Mouse (Mus musculus): ENCODE results near the gene Cyth1. TPM values are rescaled to one million over a fixed set of nuclear protein-coding genes. Genes with fewer than 3 reads are reported as not detected.

The Cyth1 gene
- total RNA-seq, 2 experiments from 2014 or later = 12.3 to 56.3 TPM

DNA sequence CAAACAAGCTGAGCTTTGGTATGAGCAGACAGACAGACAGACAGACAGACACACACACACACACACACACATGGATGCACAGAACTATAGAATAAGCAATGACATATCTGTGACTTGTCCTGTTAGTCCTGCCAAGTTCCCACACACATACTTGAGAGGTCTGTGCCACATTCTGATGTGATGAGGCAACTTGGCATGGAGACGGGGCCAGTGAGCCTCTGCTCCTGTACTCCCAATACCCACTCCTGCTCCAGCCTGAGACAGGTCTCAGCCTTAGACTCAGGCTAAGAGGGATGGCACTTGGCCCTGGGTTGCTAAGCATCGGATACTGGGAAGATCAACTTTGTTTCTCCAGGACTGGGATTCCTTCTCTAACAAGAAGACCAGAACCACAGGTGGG is 87.6 kb downstream of the Cyth1 start:
- no peak for ATAC-seq (replicated peaks; ENCODE audit: poor library complexity)

DNA sequence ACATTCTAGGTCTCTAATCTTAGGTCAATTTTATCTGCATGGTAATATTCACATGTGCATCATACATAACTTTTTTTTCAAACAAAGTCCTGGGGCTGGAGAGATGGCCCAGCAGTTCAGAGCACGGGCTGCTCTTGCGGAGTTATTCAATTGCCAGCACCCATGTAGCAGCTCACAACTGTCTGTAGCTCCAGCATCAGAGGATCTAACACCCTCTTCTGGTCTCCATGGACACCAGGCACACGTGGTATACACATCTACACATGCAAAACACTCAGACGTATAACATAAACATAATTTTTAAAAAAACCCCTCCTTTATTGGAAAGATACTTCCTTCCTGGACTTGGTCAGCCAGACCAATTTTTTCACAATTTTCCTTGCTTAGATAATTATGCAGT is 89.6 kb downstream of the Cyth1 start:
- no peak for ATAC-seq (replicated peaks; ENCODE audit: poor library complexity)

DNA sequence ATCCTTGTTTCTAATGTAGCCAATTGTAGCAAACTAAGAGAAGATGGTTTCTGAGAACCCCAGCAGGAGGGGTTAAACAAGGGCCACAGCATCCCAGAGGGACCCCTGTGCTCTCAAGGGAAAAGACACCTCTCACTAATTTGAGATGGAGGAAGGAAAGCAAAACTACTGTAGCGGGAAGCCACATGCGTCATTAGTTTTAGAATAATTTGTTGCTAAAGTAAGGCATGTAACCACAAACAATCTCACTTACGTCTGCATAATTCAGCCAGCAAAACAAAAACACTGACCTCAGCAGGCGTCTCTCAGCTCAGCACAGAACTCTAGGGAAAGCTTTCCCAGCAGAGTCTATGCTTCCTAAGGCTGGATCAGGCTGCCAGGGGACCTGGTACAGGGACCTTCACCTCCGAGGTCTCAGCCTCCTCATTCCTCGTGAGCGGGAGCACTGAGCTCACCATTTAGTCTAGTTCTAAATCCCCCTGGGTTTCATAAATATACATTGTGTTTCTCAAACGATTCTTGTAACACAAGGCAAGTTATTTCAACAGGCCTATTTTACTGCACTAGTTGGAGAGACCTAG is 91.8 kb downstream of the Cyth1 start:
- no peak for ATAC-seq (replicated peaks; ENCODE audit: poor library complexity)

DNA sequence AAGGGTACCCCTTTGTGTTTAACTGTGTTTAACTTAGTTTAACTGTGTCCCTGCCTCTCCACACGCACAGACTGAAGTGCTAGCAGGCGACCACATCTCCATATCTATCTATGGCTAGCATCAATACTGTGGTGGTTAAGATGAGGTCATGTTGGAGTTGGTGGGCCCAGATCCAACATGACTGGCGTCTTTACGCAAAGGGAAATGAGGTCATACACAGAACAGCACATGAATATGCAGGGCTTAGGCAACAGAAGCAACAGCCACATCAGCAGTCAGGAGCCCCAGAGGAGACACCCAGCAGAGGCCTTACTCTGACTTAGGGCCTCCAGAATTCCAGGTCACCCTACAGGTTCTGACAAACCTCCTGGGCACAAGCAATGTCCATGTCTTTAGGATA is 95.4 kb downstream of the Cyth1 start:
- ATAC-seq (replicated peaks; ENCODE audit: poor library complexity) = peak; percentile 61

DNA sequence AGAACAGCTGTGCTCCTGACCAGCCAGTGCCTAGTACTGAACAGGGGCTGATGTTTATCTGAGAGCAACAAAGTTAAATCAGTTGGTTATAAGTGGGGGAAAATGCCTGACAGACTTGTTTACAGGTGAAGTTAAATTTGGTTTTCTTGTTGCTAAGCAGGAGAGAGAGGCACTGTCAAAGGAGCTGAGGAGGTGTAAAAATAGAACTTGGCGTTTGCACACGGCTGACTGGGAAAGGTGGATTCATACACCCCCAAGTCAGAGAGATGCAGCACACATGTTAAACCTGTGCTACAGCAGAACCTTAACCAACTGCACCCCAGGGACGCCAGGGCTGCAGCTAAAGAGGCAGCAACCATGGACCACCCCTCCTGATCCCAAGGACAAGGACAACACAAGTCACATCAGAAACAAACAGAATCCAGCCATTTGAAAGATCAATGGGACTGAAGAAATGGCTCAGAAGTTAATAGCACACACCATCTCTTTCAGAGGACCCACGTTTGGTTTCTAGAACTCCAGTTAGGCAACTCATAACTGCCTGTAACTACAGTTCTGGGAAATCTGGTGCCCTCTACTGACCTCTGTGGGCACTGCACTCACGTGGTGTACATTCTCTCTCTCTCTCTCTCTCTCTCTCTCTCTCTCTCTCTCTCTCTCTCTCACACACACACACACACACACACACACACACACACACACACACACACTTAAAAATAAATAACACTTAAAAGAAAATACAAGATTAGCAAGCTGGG is 96.8 kb downstream of the Cyth1 start:
- ATAC-seq (replicated peaks; ENCODE audit: poor library complexity) = no peak

DNA sequence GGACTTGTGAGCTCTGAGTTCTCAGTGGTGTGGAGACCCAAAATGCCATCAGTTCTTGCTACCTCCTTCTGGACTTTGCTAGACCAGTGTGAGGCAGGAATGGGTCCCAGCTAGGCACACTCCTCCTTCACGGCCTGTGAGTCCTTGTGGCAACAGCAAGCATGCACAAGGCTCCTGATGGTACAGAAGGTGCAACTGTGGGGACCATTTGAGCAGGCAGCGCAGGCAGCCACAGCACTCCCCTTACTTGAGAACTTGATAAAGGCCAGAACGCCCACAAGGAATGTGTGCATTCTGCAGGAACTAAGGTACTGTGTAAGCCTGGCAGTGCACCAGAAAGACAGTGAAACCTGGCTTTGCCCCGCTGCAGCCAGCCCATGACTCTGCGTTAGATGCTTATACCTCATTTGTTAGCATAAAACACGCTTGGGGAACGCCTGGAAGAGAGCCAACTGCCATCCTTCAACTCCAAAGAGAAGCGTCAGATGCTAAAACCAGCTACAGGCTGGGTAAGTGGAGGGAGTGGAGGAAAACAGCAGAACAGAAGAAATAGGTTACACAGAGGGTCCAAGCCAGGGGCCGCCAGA is 98.2 kb downstream of the Cyth1 start:
- no peak for ATAC-seq (replicated peaks; ENCODE audit: poor library complexity)

DNA sequence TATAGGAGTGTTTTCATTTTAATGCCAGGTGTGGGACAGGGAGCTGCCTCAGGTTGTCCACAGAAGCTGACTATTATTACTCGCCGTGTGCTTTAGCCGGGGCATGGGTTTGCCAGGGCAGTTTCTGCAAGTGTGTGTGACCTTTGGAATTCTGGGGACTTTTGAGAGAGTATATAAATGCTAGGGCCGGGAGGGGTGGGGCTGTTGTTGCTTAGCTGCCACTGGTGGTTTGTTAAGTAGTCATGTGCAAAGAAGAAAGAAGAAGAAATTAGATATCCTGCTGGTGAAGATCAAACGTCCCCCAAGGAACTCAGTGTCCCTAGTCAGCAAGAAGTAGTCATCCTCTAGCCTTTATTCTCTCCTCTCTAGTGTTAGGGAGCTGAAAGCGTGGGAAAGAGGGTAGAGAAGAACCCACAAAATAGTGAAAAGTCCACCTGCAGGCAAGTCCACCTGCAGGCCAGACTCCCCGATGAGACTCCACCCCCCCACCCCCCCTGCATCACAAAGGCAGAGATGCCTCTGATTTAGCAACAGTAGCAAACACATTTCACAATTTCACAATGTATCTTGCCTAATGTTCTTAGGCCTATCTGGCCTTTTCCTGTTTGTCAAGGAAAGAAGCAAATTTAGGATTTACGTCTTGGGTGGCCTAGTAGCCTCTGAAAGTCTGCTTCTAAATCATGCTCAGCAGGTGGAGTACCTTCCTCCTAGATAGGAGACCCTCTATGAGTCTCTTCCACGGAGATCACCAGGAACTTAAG is 100.3 kb downstream of the Cyth1 start:
- 0 out of 2 replicates have a peak, but pooled peaks have one; percentile 12 for ATAC-seq (replicated peaks; ENCODE audit: poor library complexity)

DNA sequence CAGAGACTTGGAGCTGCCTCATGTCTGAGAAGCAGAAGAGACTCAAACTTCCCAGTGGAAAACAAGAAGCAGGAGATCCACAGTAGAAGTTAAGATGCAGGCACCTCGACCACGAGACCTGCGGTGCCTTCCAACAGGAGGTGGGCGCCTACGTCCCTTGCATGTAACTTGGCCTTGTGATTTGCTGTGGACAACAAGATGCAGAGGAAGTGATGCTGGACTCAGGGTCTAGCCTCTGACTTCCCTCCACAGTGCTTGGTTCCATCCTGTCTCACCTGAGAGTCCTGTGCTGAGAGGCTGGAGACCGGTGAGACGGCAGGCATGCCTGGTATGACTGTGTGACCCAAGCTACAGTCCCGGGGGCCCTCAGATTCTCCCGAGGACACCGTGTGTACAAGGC is 101.9 kb downstream of the Cyth1 start:
- ATAC-seq (replicated peaks; ENCODE audit: poor library complexity) = no peak

DNA sequence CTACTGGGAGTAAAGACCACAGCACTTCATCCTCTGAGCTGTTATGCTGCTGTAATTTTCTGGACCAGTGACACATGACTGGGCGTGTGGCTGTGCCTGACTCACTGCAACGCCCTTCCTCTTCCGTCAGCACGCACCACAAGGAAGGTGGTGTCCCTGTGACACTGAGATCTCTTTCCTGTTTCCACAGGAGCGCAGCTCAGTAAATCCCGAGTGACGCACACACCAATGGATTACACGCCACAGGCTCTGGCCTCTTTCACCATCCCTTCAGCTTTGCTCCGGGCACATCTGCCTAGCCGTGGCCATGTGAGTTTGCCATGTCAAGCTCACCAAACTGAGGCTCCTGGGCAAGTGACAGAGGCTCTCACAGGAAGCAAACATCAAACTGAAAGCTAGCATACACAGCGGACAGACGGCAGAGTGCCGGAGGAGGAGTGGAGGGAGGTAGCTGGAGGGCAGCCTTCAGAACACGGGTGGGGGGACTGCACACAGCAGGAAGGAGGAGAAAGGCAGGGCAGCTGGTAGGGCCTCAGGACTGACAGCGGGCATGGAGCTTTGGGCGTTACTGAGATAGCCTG is 102.5 kb downstream of the Cyth1 start:
- peak; percentile 93 for ATAC-seq (replicated peaks; ENCODE audit: poor library complexity)

DNA sequence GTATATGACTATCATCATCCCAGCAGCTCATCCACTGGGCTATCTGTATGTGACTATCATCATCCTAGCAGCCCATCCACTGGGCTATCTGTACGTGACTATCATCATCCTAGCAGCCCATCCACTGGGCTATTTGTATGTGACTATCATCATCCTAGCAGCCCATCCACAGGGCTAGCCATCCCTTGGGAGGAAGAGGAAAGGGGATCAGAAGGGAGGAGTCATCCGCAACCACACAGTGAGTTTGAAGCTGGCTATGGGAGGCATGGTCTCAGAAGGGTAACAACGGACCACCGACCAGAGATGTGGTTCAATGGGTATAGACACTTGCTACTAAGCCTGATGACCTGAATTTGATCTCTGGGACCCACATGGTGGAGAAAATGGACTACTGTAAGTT is 103.3 kb downstream of the Cyth1 start:
- no peak for ATAC-seq (replicated peaks; ENCODE audit: poor library complexity)

DNA sequence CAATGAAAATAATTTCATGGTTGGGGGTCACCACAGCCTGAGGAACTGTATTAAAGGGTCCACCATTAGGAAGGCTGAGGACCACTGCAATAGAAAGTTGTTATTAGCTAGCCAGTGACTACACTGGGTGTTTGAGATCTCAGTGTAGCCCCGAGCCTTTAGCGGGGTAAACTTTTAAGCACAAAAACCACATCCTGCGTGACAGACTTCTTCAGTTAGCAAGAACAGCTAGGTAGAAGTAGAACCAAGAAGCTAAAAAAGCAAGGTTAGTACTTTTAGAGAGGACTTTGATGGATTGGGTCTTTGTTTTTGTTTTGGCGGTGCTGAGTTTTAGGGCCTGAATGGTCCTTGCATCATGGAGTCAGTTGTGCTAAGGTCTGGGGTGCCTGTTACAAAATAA is 104.7 kb downstream of the Cyth1 start:
- no peak for ATAC-seq (replicated peaks; ENCODE audit: poor library complexity)

DNA sequence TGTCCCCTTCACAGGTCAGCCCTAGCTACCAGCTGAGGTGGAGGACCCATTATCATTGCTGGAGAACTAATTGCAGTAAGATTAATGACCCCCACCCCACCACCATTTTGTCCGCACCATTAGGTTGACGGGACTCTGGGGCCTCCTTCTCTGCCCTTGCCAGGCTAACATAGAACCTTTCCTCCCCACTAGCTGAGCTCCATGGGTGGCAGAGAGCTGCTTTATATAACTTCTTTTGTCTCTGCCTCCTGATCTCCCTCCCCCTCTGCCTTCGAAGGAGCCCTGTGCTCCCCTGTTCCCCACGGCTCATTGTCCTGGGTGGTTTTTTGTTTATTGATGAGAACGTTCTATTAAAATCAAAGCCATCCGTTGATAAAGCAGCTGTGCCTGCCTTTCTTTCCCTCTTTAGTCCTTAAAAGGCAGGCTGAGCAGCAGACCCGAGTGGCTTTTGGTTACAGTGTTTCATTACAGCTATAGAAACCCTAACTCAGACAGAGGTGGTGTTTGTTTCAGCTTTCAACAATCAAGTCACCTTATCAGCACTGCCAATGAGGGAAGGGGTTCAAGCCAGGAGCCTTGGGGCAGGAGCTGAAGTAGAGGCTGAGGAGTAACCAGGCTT is 105.7 kb downstream of the Cyth1 start:
- no peak for ATAC-seq (replicated peaks; ENCODE audit: poor library complexity)

DNA sequence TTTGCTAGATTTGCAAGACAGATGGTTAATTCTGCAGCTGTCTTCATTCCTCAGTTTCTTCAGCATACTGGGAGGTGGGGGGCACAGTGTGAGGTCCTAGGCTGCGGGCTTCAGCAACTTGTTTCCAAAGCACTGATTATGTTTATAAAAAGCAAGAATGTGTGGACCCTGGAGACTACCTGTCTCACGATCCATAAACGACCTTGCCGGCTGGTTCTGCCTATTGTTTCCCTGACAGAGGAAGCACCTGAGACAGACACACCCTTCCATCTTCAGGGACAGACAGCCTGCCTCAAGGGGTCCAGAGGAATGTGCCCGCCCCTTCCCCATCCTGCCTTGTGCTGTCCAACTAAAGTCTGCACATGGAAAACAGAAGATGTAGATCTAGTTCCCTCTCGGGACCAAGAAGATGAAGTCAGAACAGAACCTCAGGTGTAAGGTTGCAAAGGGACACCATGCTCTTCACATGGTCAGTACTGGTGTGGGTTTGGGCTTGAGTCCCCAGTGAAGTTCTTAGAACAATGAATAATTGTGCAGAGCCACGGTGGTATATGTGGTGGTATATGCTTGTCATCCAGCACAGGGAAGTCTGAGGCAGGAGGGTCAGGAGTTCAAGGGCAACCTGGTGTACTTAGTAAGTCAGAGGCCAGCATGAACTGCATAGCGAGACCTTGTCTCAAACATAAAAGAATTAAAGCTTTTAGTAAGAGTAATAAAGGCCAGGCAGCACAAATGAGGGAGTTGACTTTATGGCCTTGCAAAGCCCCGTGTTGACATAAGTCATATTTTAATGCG is 107.4 kb downstream of the Cyth1 start:
- ATAC-seq (replicated peaks; ENCODE audit: poor library complexity) = no peak

DNA sequence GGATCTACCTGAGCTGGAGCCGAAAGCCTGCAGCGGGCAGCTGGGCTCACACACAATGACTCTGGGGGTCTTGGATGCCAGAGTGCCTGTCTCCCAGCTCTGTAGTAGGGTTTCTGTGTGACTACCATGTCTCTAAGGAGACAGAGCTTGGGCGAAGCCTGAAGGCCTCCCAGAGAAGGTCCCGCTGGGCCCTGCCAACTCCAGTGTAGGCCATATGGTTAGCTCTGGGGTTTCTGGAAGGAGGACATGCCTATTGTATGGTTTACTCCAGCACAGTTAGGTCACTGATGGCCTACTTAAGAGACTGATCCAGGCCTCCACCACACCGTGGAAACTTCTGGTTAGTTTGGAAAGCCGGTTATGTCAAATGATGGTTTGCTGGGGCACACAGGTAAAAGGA is 110.0 kb downstream of the Cyth1 start:
- ATAC-seq (replicated peaks; ENCODE audit: poor library complexity) = no peak

DNA sequence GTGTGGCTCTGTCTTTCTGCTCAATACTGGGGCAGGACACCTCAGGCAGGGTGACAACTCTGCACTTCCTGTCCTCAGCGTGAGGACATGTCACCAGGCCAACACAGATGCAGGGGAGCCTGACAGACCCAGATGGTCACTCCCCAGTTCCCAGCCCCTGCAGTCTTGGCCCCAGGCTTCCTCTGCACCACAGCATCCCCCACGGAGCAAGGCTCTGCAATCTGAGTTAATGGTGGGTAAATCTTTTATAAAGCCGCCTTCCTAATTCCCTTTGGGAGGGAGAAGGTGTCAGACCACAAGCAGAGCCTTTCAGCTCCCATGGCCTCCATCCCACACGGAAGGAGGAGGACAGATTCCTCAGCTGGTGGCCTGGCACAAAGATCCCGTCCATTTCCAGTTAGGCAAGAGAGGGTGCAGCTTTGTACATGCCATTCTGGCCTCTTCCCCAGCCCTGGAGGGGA is 112.2 kb downstream of the Cyth1 start:
- ATAC-seq (replicated peaks; ENCODE audit: poor library complexity) = no peak

DNA sequence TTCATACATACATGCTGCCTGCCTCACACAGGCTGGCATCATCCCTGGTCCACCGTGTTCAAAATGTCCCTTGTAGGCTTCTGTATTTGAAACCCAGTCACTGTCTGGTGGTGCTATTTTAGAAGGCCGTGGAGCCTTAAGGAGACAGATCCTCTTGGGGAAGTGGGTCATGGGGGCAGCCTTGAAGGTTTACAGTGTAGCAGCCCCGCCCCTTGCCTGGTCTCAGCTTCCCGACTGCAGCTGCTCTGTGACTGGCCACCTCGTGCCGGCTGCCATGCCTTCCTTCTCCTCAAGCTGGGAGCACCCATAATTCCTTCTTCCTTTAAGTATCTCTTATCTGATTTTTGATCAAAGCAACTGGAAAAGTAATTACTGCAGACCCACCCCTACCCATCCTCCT is 113.1 kb downstream of the Cyth1 start:
- ATAC-seq (replicated peaks; ENCODE audit: poor library complexity) = peak; percentile 56

DNA sequence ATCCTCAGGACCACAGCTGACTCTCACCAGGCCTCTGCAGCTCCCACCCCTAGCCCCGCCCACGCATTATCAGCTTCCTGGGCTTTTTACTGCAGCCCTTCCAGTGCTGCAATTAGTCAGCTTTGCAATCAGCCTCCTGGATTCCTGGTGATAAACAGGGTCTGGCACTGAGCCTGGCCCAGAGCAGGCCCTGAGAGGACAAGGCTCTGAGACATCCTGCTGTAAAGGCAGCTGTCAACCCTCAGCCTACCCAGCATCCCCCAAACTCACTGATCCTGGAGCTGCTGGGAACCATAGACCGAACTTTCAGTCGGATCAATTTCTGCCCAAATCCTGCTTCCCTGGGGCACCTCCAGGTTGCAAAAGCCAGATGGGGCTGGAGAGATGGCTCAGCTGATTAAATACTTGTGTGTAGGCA is 114.6 kb downstream of the Cyth1 start:
- ATAC-seq (replicated peaks; ENCODE audit: poor library complexity) = peak; percentile 74

DNA sequence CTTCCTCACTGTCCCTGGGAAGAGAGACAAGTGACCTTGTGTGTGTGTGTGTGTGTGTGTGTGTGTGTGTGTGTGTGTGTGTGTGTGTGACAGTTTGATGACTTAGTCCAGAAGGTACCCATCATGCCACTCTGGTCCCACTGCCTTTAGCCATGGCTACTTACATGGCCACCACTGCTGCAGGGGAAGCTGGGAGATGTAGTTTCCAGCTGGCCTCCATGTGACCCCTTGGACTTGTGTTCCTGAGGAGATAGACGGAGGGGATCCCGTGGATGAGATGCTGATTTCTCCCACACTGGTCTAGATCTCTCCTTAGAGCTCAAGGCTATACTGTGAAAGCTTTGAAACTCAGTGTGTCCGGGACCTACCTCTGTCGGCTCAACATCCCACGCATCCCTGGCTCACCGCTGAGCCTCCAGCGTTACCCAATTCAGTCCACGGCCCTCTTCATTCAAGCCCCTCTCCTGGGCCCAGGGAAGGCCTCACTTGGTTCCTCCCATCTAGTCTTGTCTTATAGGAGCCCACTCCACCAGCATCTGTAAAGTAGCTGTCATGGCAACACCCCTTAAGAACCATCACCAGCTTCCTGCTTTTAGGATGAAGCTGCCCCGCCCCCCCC is 115.2 kb downstream of the Cyth1 start:
- no peak for ATAC-seq (replicated peaks; ENCODE audit: poor library complexity)

DNA sequence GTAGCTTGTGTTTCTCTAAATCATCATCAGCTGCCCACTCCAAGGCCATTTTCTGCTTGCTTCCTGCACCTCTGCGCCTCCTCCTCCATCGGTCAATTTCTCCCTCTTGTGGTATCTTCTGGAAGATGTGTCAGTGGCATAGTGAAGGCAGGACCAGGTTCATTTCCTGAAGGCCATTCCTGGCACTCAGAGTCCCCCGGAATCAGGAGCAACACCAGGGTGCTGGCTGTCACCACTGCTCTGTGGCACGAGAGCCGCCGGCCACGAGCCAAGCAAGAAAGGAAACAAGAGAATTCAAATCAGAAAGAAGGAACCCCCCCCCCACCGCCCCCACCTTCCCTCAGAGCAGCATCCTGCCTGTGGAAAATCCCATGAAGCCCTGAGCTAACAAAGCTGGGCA is 116.3 kb downstream of the Cyth1 start:
- no peak for ATAC-seq (replicated peaks; ENCODE audit: poor library complexity)

DNA sequence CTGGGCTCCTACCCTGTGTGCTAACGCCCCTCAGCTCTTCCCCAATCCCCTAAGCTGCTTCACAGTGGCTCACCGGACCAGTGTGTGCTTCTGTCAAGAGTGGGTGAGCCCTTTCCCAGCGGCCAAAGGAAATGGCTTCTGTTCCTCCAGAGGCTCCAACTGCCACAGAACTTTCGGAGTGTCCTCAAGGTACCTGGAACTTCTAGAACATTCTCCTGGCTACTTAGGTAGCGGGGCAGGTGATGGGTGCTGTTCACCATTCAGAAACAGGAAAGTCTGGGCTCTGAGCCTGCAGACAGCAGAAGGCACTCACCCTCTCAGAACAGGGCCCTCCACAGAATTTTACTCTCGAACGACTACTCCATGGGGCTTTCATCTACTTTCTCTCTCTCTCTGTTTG is 117.9 kb downstream of the Cyth1 start, which contains the start of gene Dnah17:
Gene Dnah17 (minus strand): TSS at position 101 of the 400 bp plus-strand sequence.
- no peak for ATAC-seq (replicated peaks; ENCODE audit: poor library complexity)
